Mouse (Mus musculus) liver, embryonic 14.5 days (tissue): ENCODE results near the gene Ldah. TPM values are rescaled to one million over a fixed set of nuclear protein-coding genes. Genes with fewer than 3 reads are reported as not detected.

Experiments used
- ATAC-seq: fragments of 200-750 bp; cut with Nextera tagmentation; 2 replicates; pipeline ENCODE4 v1.8.0; 2017; ENCODE audit warnings: moderate number of reproducible peaks, mild to moderate bottlenecking, moderate library complexity; ENCODE audit not compliant: insufficient read depth
- DNase-seq, 3 experiments: peaks; one replicate each; pipeline ENCODE4 v3.0.0-alpha.2; 2012 to 2013; ENCODE audit warnings: low read depth in 3 of 3, low spot score in 3 of 3
- H3K27ac ChIP-seq: fragments of 300-500 bp; sonication (generic); 2 replicates; pipeline ENCODE4 v1.5.1; 2014; ENCODE audit warnings: moderate library complexity, mild to moderate bottlenecking, control low read depth, inconsistent platforms
- H3K27me3 ChIP-seq: fragments of 300-500 bp; sonication (generic); 2 replicates; pipeline ENCODE4 v1.6.1; 2014; ENCODE audit warnings: mild to moderate bottlenecking, low read length, moderate library complexity; ENCODE audit not compliant: control insufficient read depth, insufficient read depth
- H3K36me3 ChIP-seq: fragments of 300-500 bp; sonication (generic); replicated peaks from 2 replicates; pipeline ENCODE4 v1.6.1; 2014; ENCODE audit warnings: low read depth; ENCODE audit not compliant: control insufficient read depth, insufficient read depth
- H3K4me1 ChIP-seq, 2 experiments: fragments of 200-500 bp in 1 of 2; fragments of 300-500 bp in 1 of 2; sonication (generic) in 1 of 2; replicated peaks; 2 replicates each; pipeline ENCODE4 v1.6.1; 2012 to 2014; ENCODE audit warnings: antibody characterized with exemption in 1 of 2, inconsistent platforms in 1 of 2, low read length in 1 of 2; ENCODE audit not compliant: control insufficient read depth in 2 of 2, insufficient read depth in 2 of 2
- H3K4me2 ChIP-seq: fragments of 300-500 bp; sonication (generic); 2 replicates; pipeline ENCODE4 v1.6.1; 2014; ENCODE audit warnings: low read depth, mild to moderate bottlenecking, control low read depth, moderate library complexity
- H3K4me3 ChIP-seq, 2 experiments: fragments of 200-500 bp in 1 of 2; fragments of 300-500 bp in 1 of 2; sonication (generic) in 1 of 2; 2 replicates each; pipeline ENCODE4 v1.5.1; 2012 to 2014; ENCODE audit warnings: low read depth in 2 of 2, low read length in 2 of 2, mild to moderate bottlenecking in 2 of 2, control low read depth in 1 of 2, inconsistent platforms in 1 of 2, moderate library complexity in 1 of 2; ENCODE audit not compliant: insufficient read depth in 1 of 2
- H3K9ac ChIP-seq: fragments of 300-500 bp; sonication (generic); replicated peaks from 2 replicates; pipeline ENCODE4 v1.6.1; 2014; ENCODE audit warnings: mild to moderate bottlenecking, control low read depth, moderate library complexity
- H3K9me3 ChIP-seq: fragments of 300-500 bp; sonication (generic); 2 replicates; pipeline ENCODE4 v1.6.1; 2016; ENCODE audit warnings: low read length, mixed read lengths; ENCODE audit not compliant: control insufficient read depth
- CTCF ChIP-seq: IDR thresholded peaks from 2 replicates; pipeline ENCODE4 v1.5.1; 2016; ENCODE audit warnings: antibody characterized with exemption, low read depth, control low read depth
- EP300 ChIP-seq: IDR thresholded peaks from 2 replicates; pipeline ENCODE4 v1.6.1; 2016; ENCODE audit warnings: antibody characterized with exemption, low read depth
- WGBS: fragments of 180-500 bp; shearing (Covaris S2); extraction: QIAGEN DNeasy Blood & Tissue Kit; methylation state at CpG from one replicate; pipeline ENCODE4 v1.1.7; 2014; ENCODE audit not compliant: insufficient replicate concordance; 5-methylcytosine and 5-hydroxymethylcytosine counted together
- polyA plus RNA-seq, 2 experiments: library from polyadenylated mRNA; depleted of rRNA in 1 of 2; stranded (reverse) in 1 of 2; unstranded in 1 of 2; fragments of >200 nt; fragmentation: Nextera tagmentation in 1 of 2; extraction: Ambion mirVana in 1 of 2; gene quantifications; 2 replicates each; pipeline versions ENCODE4 v1.2.1 to v1.2.3; 2012 to 2014

The Ldah gene
- polyA plus RNA-seq, 2 experiments: 13.3 to 21.2 TPM

- Histone ChIP-seq H3K4me2 (no peak overlapping the region), H3K9me3 (no peaks in the 10 kb centered on the region), H3K36me3 (no peaks in the 10 kb centered on the region), H3K9ac (no peak overlapping the region), H3K27me3 (no peaks in the 10 kb centered on the region), H3K4me3 (no peak overlapping the region), H3K4me1 (no peaks in the 10 kb centered on the region), H3K27ac (no peak overlapping the region)
- ATAC-seq (no peak), DNase-seq (no peak)
- WGBS: 74% methylated on average over 10 of the region's 10 CpGs
- TF ChIP-seq EP300 (no peak), CTCF (no peak)
Measured at GRCm38 (mm10) chr12:8321506-8321905, 113.6 kb downstream of the Ldah start.

- H3K36me3 ChIP-seq: no peaks in the 10 kb centered on the region
- H3K4me3 ChIP-seq: no peak overlapping the region
- ATAC-seq: no peak
- H3K4me2 ChIP-seq: no peak overlapping the region
- H3K9me3 ChIP-seq: no peaks in the 10 kb centered on the region
- WGBS: 75% methylated on average over 10 of the region's 10 CpGs
- H3K4me1 ChIP-seq: no peaks in the 10 kb centered on the region; a peak in 1 of 4 replicates
- H3K27ac ChIP-seq: no peak overlapping the region
- no peak for TF ChIP-seq EP300
- H3K27me3 ChIP-seq: no peaks in the 10 kb centered on the region
- no peak overlapping the region for H3K9ac ChIP-seq
- DNase-seq: no peak
Measured at GRCm38 (mm10) chr12:8324086-8324485, 116.2 kb downstream of the Ldah start.

- Histone ChIP-seq H3K27me3 (no peaks in the 10 kb centered on the region), H3K4me2 (no peak overlapping the region), H3K36me3 (no peaks in the 10 kb centered on the region), H3K27ac (no peak overlapping the region), H3K4me3 (no peak overlapping the region), H3K9me3 (no peaks in the 10 kb centered on the region), H3K4me1 (no peaks in the 10 kb centered on the region; a peak in 1 of 4 replicates), H3K9ac (no peak overlapping the region)
- DNase-seq: no peak
- TF ChIP-seq CTCF (no peak), EP300 (no peak)
- WGBS: 77% methylated on average over 13 of the region's 13 CpGs
- no peak for ATAC-seq
Measured at GRCm38 (mm10) chr12:8325245-8325942, 117.5 kb downstream of the Ldah start.

- H3K4me2 ChIP-seq: no peak overlapping the region
- H3K27me3 ChIP-seq: no peaks in the 10 kb centered on the region
- H3K4me3 ChIP-seq: no peak overlapping the region
- no peak overlapping the region for H3K27ac ChIP-seq
- no peak for DNase-seq
- H3K36me3 ChIP-seq: no peaks in the 10 kb centered on the region
- no peak overlapping the region for H3K9ac ChIP-seq
- ATAC-seq: no peak
- H3K9me3 ChIP-seq: no peaks in the 10 kb centered on the region
- 83% methylated on average over 17 of the region's 17 CpGs for WGBS
- no peaks in the 10 kb centered on the region; a peak in 1 of 4 replicates for H3K4me1 ChIP-seq
- TF ChIP-seq EP300 (no peak), CTCF (no peak)
Measured at GRCm38 (mm10) chr12:8325943-8326522, 118.1 kb downstream of the Ldah start.

GRCm38 (mm10) chr12:8326825-8327674, 119.1 kb downstream of the Ldah start:
- no peaks in the 10 kb centered on the region; a peak in 1 of 4 replicates for H3K4me1 ChIP-seq
- no peak overlapping the region for H3K9ac ChIP-seq
- H3K9me3 ChIP-seq: no peaks in the 10 kb centered on the region
- no peak overlapping the region for H3K4me3 ChIP-seq
- H3K27me3 ChIP-seq: no peaks in the 10 kb centered on the region
- 33% methylated on average over 17 of the region's 17 CpGs for WGBS
- ATAC-seq (peak; percentile 67), DNase-seq (peak; percentile 52 to 57 (median 54))
- H3K36me3 ChIP-seq: no peaks in the 10 kb centered on the region
- no peak for TF ChIP-seq EP300
- TF ChIP-seq CTCF: peak; percentile 92
- H3K27ac ChIP-seq: no peak overlapping the region
- H3K4me2 ChIP-seq: no peak overlapping the region
